Mouse (Mus musculus): Measurements from ENCODE around the gene Ssu2. TPM values are rescaled to one million over a fixed set of nuclear protein-coding genes. Genes with fewer than 3 reads are reported as not detected.
A peak's percentile ranks its signal among the peaks of the same experiment; 100 is the strongest.

Gene Ssu2
- total RNA-seq, 1 experiment from 2014 or later, result not detected

DNA sequence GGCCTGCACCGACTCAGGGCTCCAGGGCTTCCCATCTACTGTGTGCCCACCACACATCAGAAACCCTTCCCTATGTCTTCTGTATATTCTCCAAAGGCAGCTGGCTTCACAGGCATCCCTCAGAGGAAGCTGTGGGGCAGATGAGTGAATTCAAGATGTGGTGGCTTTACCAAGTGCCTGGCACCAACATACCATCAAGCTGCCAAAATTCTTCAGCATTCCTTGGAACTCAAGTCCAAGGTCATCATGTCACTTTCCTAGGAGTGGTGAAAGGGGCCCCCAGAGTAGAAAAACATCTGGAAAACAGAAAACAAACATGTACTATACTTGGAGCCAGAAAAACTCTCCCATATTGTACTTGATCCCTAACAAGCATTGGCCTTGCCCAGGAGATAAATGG, 28.5 kb downstream of the Ssu2 start:
- no peak for ATAC-seq (replicated peaks; ENCODE audit: low read depth, poor library complexity, severe bottlenecking)

DNA sequence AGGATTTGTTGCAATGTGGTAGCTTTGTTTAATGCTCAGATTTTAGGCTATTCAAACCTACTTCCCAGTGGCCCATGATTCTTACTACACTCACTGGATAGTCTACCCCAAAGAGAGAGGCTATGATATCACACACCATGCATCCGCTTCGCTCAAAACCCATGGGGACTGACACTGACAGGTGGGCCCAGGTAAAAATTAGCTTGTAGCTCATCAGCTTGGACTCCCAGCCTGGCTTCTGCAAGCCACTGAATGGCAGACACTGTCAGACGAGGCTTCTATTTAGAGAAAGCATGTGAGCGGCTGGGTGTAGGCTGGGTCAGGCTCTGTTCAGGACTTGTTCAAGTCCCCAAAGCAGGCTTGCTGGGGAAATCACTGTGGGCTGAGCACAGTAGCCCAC, 37.4 kb downstream of the Ssu2 start:
- no peak for ATAC-seq (replicated peaks; ENCODE audit: low read depth, poor library complexity, severe bottlenecking)

DNA sequence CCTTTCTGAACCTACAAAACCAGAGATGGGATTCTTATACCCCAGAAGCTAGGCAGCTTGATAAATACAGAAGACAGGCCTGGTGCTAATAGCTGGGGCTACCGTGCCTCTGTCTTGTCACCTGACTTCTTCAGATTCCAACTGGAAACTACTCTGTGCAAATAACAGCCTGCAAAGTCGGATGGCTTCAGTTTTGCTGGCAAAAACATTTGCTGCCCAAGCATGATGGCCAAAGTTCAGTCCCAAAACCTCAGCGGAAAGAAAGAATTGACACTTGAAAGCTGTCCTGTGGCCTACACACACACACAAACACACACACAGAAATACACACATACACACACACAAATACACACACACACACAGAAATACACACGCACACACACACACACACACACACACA, 48.8 kb downstream of the Ssu2 start:
- no peak for ATAC-seq (replicated peaks; ENCODE audit: low read depth, poor library complexity, severe bottlenecking)

DNA sequence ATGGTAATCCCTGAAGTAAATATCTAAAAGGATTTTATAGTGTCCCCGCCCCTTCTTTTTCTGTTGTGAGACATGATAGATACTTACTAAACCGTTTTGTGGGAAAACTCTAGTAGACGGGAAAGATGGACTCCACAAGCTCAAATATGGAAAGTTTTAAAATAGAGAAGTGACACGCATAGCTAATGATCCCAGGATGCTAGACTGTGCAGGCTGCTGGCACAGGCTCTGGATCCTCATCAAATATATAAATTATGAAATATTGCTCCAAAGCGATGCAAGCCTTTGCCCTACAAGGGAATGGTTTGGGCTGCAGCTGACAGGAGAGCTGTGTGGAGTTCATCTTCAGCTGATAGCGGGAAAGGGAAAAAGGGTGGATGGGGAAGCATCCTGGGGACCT, 50.2 kb downstream of the Ssu2 start:
- ATAC-seq (replicated peaks; ENCODE audit: low read depth, poor library complexity, severe bottlenecking), result no peak

DNA sequence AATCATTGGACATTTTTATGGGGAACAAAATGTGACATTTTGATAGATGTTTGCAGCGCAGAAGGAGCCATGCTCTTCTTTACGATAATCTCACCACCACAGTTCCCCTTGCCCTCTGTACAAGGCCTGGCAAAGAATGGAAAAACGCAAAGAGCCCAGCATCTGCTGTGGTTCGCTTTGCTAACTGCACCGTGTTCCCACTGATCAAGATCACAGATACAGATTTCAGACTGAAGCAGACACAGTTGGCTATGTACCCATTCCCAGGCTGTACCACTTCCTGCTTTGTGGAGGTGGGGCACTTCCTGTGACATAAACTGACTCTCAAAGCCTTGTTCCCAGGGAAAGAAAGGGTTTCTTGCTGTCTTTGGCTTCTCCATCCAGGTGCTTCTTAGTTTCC, 53.9 kb downstream of the Ssu2 start:
- peak; percentile 66 for ATAC-seq (replicated peaks; ENCODE audit: low read depth, poor library complexity, severe bottlenecking)

DNA sequence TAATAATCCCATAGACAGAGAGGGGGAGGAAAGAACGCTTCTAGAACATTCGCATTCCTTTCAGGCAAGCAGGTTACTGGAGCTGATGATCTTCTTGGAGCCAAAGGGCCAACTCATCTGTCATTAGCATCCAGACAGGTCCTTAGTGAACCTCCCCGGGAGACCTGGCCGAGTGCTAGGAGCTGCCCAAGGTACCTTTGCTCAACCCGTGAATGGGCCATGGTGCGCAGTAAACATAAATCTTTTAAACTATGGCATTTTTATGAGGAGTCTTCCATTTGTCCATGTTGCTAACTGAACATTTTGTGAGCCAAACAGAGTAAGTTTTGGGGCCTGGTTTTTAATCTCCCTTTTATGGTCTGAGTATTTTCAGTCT, 56.6 kb downstream of the Ssu2 start:
- ATAC-seq (replicated peaks; ENCODE audit: low read depth, poor library complexity, severe bottlenecking), result no peak

DNA sequence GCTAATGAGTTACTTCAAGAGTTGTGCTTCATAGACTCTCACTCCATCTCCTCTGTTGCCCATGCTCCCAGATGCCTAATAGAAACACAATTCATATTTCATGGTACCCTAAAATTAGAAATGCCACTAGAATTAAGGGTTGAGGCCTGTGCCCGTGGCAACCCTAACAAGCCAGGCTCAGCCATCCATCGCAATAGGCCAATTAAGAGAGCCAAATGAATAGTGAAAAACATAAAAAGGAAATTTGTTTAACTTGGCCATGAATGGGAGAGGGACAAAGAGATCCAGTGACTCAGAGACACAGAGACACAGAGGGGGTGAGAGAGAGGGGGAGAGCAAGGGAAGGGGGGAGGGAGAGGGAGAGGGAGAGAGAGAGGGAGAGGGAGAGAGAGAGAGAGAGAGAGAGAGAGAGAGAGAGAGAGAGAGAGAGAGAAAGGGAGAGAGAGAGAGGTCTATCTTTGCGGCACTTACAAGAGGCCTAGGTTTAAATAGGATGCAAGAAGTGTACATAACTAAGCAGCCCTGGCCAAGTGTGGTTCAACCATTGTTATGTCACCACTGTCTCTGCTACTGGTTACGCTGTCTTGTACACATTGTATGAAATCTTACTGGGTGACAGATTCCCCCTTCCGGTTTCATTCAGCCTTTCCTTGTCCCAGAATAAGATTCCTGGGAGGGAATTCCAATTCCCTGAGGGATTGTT, 57.2 kb downstream of the Ssu2 start:
- no peak for ATAC-seq (replicated peaks; ENCODE audit: low read depth, poor library complexity, severe bottlenecking)

DNA sequence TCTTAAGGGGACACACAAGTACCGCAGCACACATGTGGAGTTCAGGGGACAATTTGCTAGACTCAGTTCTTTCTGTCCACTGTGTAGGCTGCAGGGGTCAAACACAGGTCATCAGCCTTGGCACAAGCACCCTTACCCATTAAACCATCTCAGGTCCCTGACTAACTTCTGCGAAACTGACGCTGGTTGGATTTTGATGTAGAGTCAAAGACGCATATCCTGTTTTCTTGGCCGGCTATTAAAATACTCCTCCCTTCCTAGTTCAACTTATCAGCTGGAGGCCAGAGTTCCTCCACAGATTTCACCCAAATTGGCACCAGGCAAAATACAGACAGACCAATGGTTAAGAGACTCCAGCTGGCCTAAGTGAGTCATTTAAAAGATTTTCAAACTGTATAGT, 60.0 kb downstream of the Ssu2 start:
- no peak for ATAC-seq (replicated peaks; ENCODE audit: low read depth, poor library complexity, severe bottlenecking)

DNA sequence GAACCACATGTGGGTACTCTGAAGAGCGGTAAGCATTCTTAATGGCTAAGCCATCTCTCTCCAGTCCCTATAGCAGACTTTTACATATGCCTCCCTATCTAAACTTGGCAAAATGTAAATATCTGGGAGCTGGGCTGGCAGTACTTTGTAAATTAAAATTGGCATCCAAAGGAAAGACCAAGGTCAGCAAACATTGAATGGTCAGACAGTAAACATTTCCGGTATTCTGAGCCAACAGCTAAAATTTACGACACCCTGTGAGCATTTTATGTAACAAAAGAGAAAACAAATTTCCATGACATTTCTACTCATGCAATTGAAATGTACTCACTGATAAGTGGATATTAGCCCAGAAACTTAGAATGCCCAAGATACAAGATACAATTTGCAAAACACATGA, 62.6 kb downstream of the Ssu2 start:
- ATAC-seq (replicated peaks; ENCODE audit: low read depth, poor library complexity, severe bottlenecking), result no peak

DNA sequence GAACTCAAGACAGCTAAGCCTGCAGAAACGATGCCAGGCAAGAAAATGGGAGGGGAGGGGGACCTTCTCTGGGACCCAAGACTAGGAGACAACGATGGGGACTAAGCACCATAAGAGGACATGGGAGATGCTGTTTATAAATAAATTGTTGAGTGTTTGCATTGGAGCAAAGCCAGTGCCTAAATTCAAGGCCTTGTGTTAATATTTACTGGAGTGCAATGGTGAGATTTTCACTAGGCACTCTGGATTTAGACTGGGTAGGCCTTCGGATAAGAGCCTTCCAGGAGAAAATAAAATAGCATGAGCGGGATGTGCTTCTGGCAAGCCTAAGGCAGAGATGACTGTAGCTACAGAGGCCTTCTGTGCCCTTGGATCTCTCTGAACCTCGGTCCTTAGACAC, 64.9 kb downstream of the Ssu2 start:
- no peak for ATAC-seq (replicated peaks; ENCODE audit: low read depth, poor library complexity, severe bottlenecking)

DNA sequence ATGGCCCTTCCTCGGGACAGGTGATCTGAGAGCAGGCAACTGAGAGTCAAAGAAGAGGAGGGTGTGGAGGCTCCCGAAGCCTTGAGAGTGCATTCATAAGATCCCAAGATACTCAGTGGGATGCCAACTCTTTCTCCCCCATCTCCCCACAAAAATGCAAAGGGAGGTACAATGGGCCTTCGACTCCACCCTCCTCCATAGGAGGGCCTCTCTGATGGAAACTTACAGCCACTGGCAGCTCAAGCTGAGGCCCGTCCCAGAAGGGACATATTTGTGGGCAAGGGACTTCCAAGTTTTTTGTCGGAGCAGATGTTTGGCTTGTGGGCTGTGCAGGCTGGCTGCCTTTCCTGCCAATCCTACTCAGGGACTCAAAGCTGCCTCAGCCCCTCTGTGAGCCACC, 67.1 kb downstream of the Ssu2 start:
- ATAC-seq (replicated peaks; ENCODE audit: low read depth, poor library complexity, severe bottlenecking), result no peak

DNA sequence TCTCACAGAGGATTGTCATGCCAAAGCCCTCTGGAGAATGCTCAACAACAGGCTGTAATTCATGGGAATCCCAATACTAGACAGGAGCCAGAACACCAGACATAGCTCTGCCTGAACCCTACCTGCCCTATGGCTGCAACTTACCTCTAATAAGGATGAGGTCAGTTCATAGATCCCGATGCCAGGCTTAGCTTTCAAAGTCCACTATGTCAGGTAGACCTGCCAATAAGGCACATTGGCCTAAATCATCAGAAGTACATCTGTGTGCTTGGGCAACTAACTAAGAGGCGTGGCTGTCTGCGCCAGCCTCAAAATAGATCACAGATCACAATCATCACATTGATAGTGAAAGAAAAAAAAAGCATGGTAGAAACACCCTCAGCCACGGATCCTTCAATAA, 68.4 kb downstream of the Ssu2 start:
- ATAC-seq (replicated peaks; ENCODE audit: low read depth, poor library complexity, severe bottlenecking), result no peak

DNA sequence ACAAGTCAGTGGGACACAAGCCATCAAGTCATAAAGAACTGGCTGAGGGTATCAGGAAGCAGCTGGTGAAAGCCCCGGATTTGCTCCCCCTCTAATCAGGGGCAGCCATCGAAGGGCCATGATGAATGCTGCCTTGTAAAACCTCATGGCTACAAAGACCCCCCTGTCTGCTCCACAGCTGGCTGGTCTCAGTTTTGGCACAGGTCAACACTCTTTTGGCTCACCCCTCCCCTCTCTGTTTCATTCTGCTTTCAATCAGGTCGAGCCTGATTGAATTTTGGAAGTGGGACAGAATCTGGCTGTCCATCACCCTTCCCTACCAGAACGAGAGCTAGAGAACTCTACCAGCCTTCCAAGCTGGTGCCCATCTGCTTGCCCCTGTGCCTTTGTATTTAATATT, 76.4 kb downstream of the Ssu2 start:
- ATAC-seq (replicated peaks; ENCODE audit: low read depth, poor library complexity, severe bottlenecking), result no peak

DNA sequence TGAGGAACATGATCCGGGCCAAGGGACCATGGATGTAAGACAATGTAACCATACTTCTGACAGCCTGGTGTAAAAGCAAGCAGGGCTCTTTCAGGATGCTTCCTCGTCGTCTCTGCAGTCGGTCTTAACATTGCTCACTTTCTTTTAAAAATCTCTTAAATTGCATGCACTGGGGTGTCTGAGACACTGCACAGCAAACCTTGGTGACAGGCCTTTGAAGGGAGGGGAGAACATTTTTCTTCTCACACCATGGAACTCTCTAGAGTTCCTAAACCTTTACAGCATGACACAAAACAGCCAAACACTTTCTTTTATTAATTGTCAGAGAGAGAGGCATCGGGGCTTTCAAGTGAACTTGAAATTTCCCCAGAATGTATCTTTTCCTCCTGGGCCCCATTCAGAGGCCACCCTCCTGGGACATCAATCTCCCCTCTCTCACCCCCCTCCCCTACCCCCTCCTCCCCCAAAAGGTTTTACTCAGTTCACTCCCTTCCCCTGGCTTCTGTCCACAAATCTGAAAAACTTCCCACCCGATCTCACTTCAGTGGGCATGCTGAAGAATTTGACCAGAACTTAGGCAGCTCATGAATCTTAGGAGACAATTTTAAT, 78.4 kb downstream of the Ssu2 start:
- no peak for ATAC-seq (replicated peaks; ENCODE audit: low read depth, poor library complexity, severe bottlenecking)

Other genes starting within 250 kb of the Ssu2 start
- 2.1 and 3.9 TPM in 2 replicates for gene Lmcd1, start 114.3 kb downstream of the Ssu2 start, total RNA-seq (2017)
- not detected in 2 replicates for gene Cav3, start 71.5 kb upstream of the Ssu2 start, total RNA-seq (2017)
- gene Oxtr, start 101.9 kb upstream of the Ssu2 start, total RNA-seq (2017), result 0.09 TPM in 1 of 2 replicates, not detected in the other

All from common myeloid progenitor, adult 5-6 weeks (primary cell).